Mouse (Mus musculus) frontal cortex, postnatal 14 days (tissue): ENCODE data around the gene Rdh16f2.
"Not testable (repeated sequence)": the region's sequence is repeated elsewhere in the genome, so short reads cannot be mapped to it uniquely, and the experiment has no call there.

ENCODE experiments used
- DNase-seq, 2 experiments: peaks; one replicate each; pipeline ENCODE4 v3.0.0; 2022; ENCODE audit warnings: low spot score in 2 of 2

The Rdh16f2 gene

GRCm38 (mm10) chr10:127866232-127866631 is at the start of gene Rdh16f2:
Gene Rdh16f2, plus strand, starts transcription at chr10:127866474.
- no peak for DNase-seq

- DNase-seq, result not testable (repeated sequence)
Observed at GRCm38 (mm10) chr10:127817268-127817910, 48.9 kb upstream of the Rdh16f2 start.

GRCm38 (mm10) chr10:127821806-127822205 is 44.5 kb upstream of the Rdh16f2 start:
- not testable (repeated sequence) for DNase-seq

- no peak for DNase-seq
Observed at GRCm38 (mm10) chr10:127825386-127825785, 40.9 kb upstream of the Rdh16f2 start.

GRCm38 (mm10) chr10:127829121-127829520 is 37.2 kb upstream of the Rdh16f2 start:
- DNase-seq, result no peak

- DNase-seq, result not testable (repeated sequence)
Observed at GRCm38 (mm10) chr10:127834186-127834585, 32.1 kb upstream of the Rdh16f2 start.

GRCm38 (mm10) chr10:127835292-127835691 is 31.0 kb upstream of the Rdh16f2 start:
- DNase-seq, result no peak

- DNase-seq, result not testable (repeated sequence)
Observed at GRCm38 (mm10) chr10:127837793-127838192, 28.5 kb upstream of the Rdh16f2 start.

GRCm38 (mm10) chr10:127838539-127838938 is 27.7 kb upstream of the Rdh16f2 start:
- no peak for DNase-seq

GRCm38 (mm10) chr10:127840776-127841175 is 25.5 kb upstream of the Rdh16f2 start:
- DNase-seq, result no peak

- not testable (repeated sequence) for DNase-seq
Observed at GRCm38 (mm10) chr10:127845945-127846344, 20.3 kb upstream of the Rdh16f2 start.

GRCm38 (mm10) chr10:127848089-127848488 is 18.2 kb upstream of the Rdh16f2 start:
- no peak for DNase-seq

GRCm38 (mm10) chr10:127849628-127850027 is 16.6 kb upstream of the Rdh16f2 start, which contains the start of gene Rdh19:
Gene Rdh19, plus strand, starts transcription at chr10:127849928.
- DNase-seq, result no peak

GRCm38 (mm10) chr10:127856376-127856775 is 9.9 kb upstream of the Rdh16f2 start:
- no peak for DNase-seq

- DNase-seq, result no peak
Observed at GRCm38 (mm10) chr10:127864931-127865330, 1.3 kb upstream of the Rdh16f2 start.

GRCm38 (mm10) chr10:127872484-127872883 is 6.2 kb downstream of the Rdh16f2 start:
- no peak for DNase-seq

- DNase-seq, result no peak
Observed at GRCm38 (mm10) chr10:127877681-127878080, 11.4 kb downstream of the Rdh16f2 start.

- DNase-seq, result no peak
Observed at GRCm38 (mm10) chr10:127878262-127879057, 12.2 kb downstream of the Rdh16f2 start.

GRCm38 (mm10) chr10:127879155-127879688 is 12.9 kb downstream of the Rdh16f2 start:
- no peak for DNase-seq

GRCm38 (mm10) chr10:127881041-127881440 is 14.8 kb downstream of the Rdh16f2 start:
- no peak for DNase-seq

GRCm38 (mm10) chr10:127886551-127886950 is 20.3 kb downstream of the Rdh16f2 start:
- DNase-seq, result no peak

GRCm38 (mm10) chr10:127886971-127887370 is 20.7 kb downstream of the Rdh16f2 start:
- no peak for DNase-seq

GRCm38 (mm10) chr10:127888605-127889004 is 22.3 kb downstream of the Rdh16f2 start, which contains the start of gene Rdh7:
Gene Rdh7, minus strand, starts transcription at chr10:127888817.
- DNase-seq, result no peak
